Mouse (Mus musculus) neural tube, embryonic 15.5 days (tissue): ENCODE measurements at regions not wholly inside any gene's neighbourhood (a gene's known extent, or its start where the extent isn't known, plus 50 kb on each side); places are given as distances from the start of the nearest gene placed in this dataset.

Experiments used
- ATAC-seq: fragments of 200-750 bp; cut with Nextera tagmentation; 2 replicates; pipeline ENCODE4 v1.8.0; 2017; ENCODE audit warnings: mild to moderate bottlenecking, moderate TSS enrichment, moderate library complexity; ENCODE audit not compliant: low FRiP score
- H3K27ac ChIP-seq: fragments of 300-500 bp; sonication (generic); replicated peaks from 2 replicates; pipeline ENCODE4 v1.5.1; 2015; ENCODE audit warnings: mild to moderate bottlenecking, inconsistent platforms
- H3K27me3 ChIP-seq: fragments of 300-500 bp; sonication (generic); replicated peaks from 2 replicates; pipeline ENCODE4 v1.6.1; 2015; ENCODE audit warnings: inconsistent platforms
- H3K36me3 ChIP-seq: fragments of 300-500 bp; sonication (generic); 2 replicates; pipeline ENCODE4 v1.6.1; 2015; ENCODE audit warnings: inconsistent platforms
- H3K4me1 ChIP-seq: fragments of 300-500 bp; sonication (generic); 2 replicates; pipeline ENCODE4 v1.6.1; 2015; ENCODE audit warnings: inconsistent platforms
- H3K4me2 ChIP-seq: fragments of 300-500 bp; sonication (generic); 2 replicates; pipeline ENCODE4 v1.6.1; 2015; ENCODE audit warnings: inconsistent platforms, mild to moderate bottlenecking, moderate library complexity
- H3K4me3 ChIP-seq: fragments of 300-500 bp; sonication (generic); replicated peaks from 2 replicates; pipeline ENCODE4 v1.5.1; 2015; ENCODE audit warnings: mild to moderate bottlenecking, inconsistent platforms
- H3K9ac ChIP-seq: fragments of 300-500 bp; sonication (generic); replicated peaks from 2 replicates; pipeline ENCODE4 v1.6.1; 2015; ENCODE audit warnings: mild to moderate bottlenecking, inconsistent platforms
- H3K9me3 ChIP-seq: fragments of 300-500 bp; sonication (generic); replicated peaks from 2 replicates; pipeline ENCODE4 v1.6.1; 2016; ENCODE audit warnings: inconsistent platforms
- WGBS: fragments of 180-500 bp; shearing (Covaris S2); methylation state at CpG from one replicate; pipeline ENCODE4 v1.1.7; 2015; ENCODE audit warnings: mixed read lengths; 5-methylcytosine and 5-hydroxymethylcytosine counted together

DNA sequence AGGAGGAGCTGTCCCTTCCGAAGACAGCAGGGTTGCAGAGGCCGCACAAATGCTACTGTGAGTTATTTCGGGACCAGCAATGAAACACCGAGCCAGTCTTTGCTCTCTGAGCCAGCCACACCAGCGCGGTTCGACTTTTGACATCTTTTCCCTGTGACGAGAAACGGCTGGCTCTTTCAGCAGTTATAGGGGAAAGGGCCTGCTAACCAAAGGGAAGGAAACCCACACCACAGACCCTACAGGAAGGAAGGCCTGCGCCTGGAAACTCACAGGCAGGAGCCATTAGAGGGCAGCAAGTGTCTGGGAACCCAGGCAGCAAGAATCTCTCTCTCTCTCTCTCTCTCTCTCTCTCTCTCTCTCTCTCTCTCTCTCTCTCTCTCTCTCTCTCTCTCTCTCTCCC, 137.6 kb downstream of the Ly86 start:
- Histone ChIP-seq H3K36me3 (no peaks in the 10 kb centered on the region), H3K9me3 (no peaks in the 10 kb centered on the region), H3K27me3 (no peaks in the 10 kb centered on the region), H3K4me2 (peak overlapping the region; percentile 50; the same call in 1 of the 2 replicates), H3K4me1 (peaks cover 22% of the 10 kb centered on the region), H3K27ac (0 out of 2 replicates have a peak overlapping the region, but pooled peaks have one; percentile 18), H3K4me3 (no peak overlapping the region), H3K9ac (no peak overlapping the region)
- peak; percentile 72 for ATAC-seq
- 17% methylated on average over 10 of the region's 10 CpGs for WGBS

DNA sequence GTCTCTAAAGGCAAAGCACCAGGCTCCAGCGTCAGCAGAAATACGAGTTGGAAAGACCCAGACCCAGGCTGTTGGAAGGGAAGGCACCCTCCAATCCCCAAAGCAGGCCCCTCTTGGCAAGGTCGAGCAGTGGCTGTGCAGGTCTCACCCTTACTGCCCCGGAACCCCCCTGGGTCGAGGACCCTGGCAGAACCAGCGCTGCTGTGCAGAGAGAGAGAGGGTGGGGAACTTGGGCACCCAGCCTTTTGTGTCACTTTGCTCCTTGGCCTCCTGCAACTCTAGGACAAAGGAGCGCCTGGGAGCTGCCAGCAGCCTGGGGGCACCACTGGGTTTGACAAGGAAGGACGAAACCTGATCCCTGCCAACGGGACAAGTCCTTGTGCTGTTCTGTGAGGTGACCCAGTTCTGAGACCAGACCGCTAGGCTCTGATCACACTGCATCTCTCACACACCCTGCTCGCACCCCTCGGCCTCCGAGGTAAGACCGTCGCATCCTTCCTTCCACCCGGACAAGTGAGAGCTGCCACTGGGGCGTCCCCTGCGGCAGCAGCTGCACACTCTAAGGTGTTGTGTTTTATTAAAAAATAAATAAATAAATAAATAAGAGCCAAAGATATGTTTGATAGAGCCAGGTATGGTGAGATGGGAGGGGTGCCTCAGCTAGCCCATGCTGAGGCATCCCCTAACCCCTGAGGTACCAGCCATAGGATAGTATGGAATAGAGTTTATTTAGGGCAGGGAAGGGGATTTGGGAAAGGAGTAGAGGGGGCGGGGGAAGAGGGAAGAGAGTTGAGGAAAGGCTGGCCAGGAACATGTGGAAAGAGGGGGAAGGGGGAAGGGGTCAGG, 138.2 kb downstream of the Ly86 start:
- no peaks in the 10 kb centered on the region for H3K27me3 ChIP-seq
- no peaks in the 10 kb centered on the region for H3K36me3 ChIP-seq
- peak overlapping the region; percentile 72; the same call in 1 of the 2 replicates for H3K27ac ChIP-seq
- peak overlapping the region; percentile 50 for H3K4me2 ChIP-seq
- H3K9ac ChIP-seq = no peak overlapping the region
- H3K4me3 ChIP-seq = no peak overlapping the region
- no peaks in the 10 kb centered on the region for H3K9me3 ChIP-seq
- peak; percentile 67 for ATAC-seq
- 21% methylated on average over 19 of the region's 19 CpGs for WGBS
- peaks cover 16% of the 10 kb centered on the region for H3K4me1 ChIP-seq

DNA sequence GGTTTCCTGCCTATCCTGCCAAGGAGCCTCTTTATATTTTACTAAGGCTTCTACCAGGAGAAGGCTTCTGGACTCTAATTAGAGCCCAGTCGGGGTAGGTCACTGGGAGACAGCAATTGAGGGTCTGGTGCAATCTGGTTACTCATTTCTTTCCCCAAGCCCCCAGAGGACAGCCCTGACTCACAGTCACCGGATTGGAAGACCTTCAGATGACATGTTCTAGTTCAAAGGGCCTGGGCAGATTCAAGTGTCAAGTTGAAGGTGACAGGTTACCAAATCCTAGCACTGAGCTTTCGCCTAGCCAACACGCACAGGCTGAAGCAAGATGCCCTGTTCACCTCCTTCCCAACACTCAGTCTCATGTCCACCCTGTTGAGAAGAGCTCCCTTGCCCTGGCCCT, 139.6 kb downstream of the Ly86 start:
- H3K27me3 ChIP-seq = no peaks in the 10 kb centered on the region
- H3K4me2 ChIP-seq = no peak overlapping the region
- H3K27ac ChIP-seq = no peak overlapping the region
- H3K9ac ChIP-seq = no peak overlapping the region
- 84% methylated on average over 4 of the region's 4 CpGs for WGBS
- H3K36me3 ChIP-seq = no peaks in the 10 kb centered on the region
- no peak for ATAC-seq
- no peak overlapping the region for H3K4me3 ChIP-seq
- peaks cover 12% of the 10 kb centered on the region for H3K4me1 ChIP-seq
- H3K9me3 ChIP-seq = no peaks in the 10 kb centered on the region

DNA sequence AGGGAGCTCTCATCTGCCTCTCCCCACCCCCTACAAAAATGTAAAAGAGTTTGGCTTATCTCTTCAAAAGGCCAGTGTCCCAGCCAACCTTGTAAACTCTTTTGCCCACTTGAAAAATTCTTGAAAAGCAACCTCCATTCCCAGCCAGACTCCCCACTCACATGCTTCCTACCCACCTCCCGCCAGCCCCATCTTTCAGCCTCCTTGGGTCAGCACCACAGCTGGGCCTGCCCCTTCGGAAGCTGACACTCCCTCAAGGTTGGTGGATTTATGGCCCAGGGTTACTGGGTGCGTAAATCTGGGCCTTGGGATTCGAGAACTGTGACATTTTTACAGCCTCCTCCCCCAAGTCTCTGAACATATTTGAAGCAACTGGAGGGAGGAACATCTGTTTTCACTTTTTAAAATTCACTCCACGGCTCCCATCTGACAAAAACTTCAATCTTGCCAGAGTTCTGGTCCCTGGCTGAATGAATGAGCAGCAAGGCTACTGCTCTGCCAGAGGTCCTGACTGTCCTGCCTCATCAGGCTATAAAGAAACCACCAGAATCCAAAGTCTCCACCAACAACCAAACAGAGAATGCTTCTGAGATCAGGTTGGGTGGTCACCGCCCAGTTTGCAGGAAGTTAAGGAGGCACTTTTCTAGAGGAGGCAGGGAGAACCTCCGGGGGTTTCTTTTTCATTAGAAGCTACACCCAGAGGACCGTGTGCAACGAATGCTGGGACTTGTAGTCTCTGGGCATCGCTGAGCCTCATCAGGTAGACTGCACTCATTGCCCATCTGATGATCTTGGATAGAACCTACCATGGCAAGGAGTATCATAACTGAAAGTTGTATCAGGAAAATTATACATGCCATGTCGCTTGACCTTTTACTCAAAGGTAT, 147.3 kb downstream of the Ly86 start:
- no peaks in the 10 kb centered on the region for H3K36me3 ChIP-seq
- no peak overlapping the region for H3K4me3 ChIP-seq
- whole genome bisulfite sequencing = 48% methylated on average over 11 of the region's 11 CpGs
- no peak overlapping the region for H3K27ac ChIP-seq
- peaks cover 10% of the 10 kb centered on the region; the same call in 1 of the 2 replicates for H3K4me1 ChIP-seq
- no peak overlapping the region for H3K4me2 ChIP-seq
- no peak; the same call in 1 of the 2 replicates for ATAC-seq
- H3K9me3 ChIP-seq = no peaks in the 10 kb centered on the region
- no peaks in the 10 kb centered on the region for H3K27me3 ChIP-seq
- no peak overlapping the region for H3K9ac ChIP-seq

DNA sequence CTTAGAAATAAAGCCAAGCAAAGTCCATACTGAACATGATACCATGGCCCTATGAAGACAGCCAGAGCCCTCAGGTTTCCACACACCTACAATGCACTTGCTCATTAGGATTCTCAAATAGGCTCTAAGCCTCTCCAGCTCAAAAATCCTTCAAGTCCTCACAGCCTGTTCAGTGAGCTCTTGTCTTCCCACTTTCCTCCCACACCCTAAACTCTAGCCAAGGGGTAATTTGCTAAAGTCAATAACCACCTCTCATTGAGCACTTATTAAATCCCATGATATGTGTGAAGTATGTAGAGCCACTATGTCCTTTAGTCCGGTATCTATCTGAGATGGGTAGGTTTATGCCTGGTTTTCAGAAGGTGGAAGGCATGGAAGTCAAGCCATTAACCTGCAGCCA, 148.3 kb downstream of the Ly86 start:
- Histone ChIP-seq H3K9me3 (no peaks in the 10 kb centered on the region), H3K27me3 (no peaks in the 10 kb centered on the region), H3K36me3 (no peaks in the 10 kb centered on the region), H3K4me2 (no peak overlapping the region), H3K9ac (no peak overlapping the region), H3K4me1 (peaks cover 10% of the 10 kb centered on the region; the same call in 1 of the 2 replicates), H3K4me3 (no peak overlapping the region), H3K27ac (no peak overlapping the region)
- no peak for ATAC-seq
- 91% methylated on average over 1 of the region's 1 CpGs for WGBS

DNA sequence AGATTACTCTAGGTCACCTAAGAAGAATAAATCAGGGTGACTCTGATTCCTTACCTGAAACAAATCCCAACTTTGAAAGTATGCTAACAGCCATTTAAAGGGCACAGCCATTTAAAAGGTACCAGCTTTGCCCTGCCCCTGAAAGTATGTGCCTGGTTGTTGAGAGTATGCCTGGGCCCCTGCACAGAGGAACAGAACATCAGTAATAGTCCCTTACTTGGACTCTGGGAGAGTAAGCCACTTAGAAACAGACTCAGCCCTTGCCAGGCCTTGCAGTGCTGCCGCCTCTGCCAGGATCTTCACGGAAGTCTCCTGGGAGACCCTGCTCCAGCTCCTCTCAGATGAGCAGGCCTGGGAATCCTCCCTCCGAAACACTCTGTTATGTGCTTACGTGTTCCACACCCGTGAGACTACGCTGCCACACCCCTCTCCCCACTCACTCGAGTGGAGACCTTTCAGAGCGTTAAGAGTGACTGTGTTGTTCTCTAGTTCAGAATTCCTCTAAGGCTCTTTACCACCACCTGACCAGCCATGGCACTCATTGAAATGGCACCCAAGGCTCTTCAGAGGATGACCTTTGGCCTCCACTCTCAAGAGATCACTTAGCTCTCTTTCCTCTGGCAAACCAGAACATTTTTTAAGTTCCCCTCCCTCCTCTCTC, 150.4 kb downstream of the Ly86 start:
- Histone ChIP-seq H3K4me3 (no peak overlapping the region), H3K9me3 (no peaks in the 10 kb centered on the region), H3K4me2 (no peak overlapping the region), H3K4me1 (peaks cover 10% of the 10 kb centered on the region; the same call in 1 of the 2 replicates), H3K36me3 (no peaks in the 10 kb centered on the region), H3K27ac (no peak overlapping the region), H3K27me3 (no peaks in the 10 kb centered on the region), H3K9ac (no peak overlapping the region)
- ATAC-seq = no peak
- 85% methylated on average over 8 of the region's 8 CpGs for WGBS

DNA sequence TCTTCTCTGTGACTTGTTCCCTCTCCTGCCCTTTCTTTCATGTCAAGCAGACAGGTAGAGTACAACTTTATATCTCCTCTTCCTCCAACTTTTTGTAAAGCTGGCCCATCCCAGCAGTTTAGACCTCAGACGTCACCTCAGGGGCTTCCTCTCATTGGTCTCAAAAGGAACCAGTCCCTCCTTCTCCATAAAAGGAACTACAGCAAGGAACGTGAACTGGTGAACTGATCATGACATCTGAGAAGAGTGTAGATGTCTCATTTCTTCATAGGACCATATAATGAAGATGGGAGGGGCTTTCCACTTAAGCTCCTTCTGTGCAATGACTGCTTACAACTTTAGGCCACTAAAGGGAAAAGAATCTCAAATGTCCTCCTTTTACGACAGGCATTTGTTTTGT, 153.0 kb downstream of the Ly86 start:
- WGBS = 38% methylated on average over 3 of the region's 3 CpGs
- Histone ChIP-seq H3K4me2 (no peak overlapping the region), H3K36me3 (no peaks in the 10 kb centered on the region), H3K9me3 (no peaks in the 10 kb centered on the region), H3K4me1 (no peaks in the 10 kb centered on the region), H3K27me3 (no peaks in the 10 kb centered on the region), H3K4me3 (no peak overlapping the region), H3K9ac (no peak overlapping the region), H3K27ac (no peak overlapping the region)
- ATAC-seq = no peak

DNA sequence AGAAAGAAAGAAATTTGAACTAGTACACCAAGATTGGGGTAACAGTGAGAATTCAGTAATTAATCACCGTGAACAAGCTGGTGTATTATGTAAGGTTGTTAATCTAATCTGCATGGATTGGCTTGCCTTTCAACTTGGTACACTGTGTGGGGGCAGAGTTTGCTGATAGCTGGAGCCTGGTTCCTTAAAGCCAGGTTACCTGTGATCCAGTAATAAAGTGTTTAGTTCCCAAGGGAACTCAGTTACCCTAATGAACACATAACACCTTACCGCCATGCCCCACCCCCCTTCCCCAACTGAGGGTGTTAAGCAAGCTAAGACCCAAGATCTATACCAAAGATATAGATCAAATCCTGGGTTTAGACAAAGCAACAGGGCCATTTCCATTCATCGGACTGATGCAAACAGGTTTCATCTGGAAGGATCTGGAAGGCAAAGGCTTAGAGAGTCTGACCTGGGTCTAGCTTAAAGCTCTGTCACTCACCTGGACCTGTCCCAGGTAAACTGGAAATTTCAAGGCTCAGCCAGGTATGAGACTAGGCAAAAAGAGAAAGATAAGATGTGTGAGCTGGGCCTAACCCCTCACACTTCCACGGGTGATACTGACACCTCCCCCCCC, 155.8 kb downstream of the Ly86 start:
- H3K4me1 ChIP-seq = peaks cover 3% of the 10 kb centered on the region
- no peak overlapping the region for H3K9ac ChIP-seq
- H3K4me2 ChIP-seq = no peak overlapping the region
- no peaks in the 10 kb centered on the region for H3K36me3 ChIP-seq
- no peaks in the 10 kb centered on the region for H3K9me3 ChIP-seq
- H3K4me3 ChIP-seq = no peak overlapping the region
- H3K27ac ChIP-seq = no peak overlapping the region
- no peaks in the 10 kb centered on the region for H3K27me3 ChIP-seq
- 81% methylated on average over 4 of the region's 4 CpGs for WGBS
- no peak for ATAC-seq

DNA sequence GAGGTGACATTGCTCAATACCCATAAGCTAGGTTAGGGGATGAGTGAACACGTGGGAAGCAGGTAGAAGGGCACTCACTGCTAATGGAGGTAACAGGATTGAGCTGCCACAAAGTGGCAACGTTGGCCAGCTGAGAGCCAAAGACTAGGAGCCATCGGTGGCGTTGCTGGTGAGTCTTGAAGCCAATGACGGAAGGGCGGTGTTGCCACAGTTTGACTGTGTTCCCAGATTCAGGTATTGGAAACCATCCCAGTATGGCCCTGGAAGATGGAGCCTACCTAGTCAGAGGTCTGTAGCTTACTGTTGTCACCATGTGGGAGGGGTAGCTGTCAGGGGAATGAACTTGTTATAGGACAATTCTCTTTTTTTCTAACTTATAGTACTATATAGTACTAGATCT, 158.4 kb downstream of the Ly86 start:
- no peaks in the 10 kb centered on the region for H3K36me3 ChIP-seq
- peaks cover 10% of the 10 kb centered on the region for H3K4me1 ChIP-seq
- ATAC-seq = no peak
- H3K4me3 ChIP-seq = no peak overlapping the region
- no peak overlapping the region for H3K9ac ChIP-seq
- H3K27ac ChIP-seq = no peak overlapping the region
- no peaks in the 10 kb centered on the region for H3K9me3 ChIP-seq
- 88% methylated on average over 6 of the region's 6 CpGs for WGBS
- H3K27me3 ChIP-seq = no peaks in the 10 kb centered on the region
- no peak overlapping the region for H3K4me2 ChIP-seq

DNA sequence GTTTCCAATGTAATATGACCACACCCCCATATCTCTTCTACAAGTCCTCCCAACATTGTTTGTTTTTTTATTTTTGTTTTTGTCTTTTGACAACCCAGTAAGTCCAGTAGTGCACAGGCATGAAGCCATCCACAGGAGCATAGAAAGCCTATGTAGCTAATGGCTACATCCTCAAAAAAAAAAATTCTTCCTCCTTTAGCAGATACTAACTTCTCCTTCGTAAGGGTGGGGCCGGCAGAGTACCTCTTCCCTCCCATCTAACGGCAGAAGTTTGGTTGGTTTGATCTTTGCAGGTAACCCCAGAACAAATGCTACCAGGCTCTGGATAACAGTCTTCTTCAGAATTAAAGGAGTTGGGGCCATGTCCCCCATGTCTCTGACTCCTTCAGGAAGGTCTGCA, 158.9 kb downstream of the Ly86 start:
- H3K4me1 ChIP-seq = peaks cover 10% of the 10 kb centered on the region
- no peak overlapping the region for H3K27ac ChIP-seq
- no peak overlapping the region for H3K9ac ChIP-seq
- no peaks in the 10 kb centered on the region for H3K9me3 ChIP-seq
- WGBS = 94% methylated on average over 3 of the region's 3 CpGs
- no peak overlapping the region for H3K4me2 ChIP-seq
- H3K4me3 ChIP-seq = no peak overlapping the region
- H3K36me3 ChIP-seq = no peaks in the 10 kb centered on the region
- no peaks in the 10 kb centered on the region for H3K27me3 ChIP-seq
- ATAC-seq = no peak

DNA sequence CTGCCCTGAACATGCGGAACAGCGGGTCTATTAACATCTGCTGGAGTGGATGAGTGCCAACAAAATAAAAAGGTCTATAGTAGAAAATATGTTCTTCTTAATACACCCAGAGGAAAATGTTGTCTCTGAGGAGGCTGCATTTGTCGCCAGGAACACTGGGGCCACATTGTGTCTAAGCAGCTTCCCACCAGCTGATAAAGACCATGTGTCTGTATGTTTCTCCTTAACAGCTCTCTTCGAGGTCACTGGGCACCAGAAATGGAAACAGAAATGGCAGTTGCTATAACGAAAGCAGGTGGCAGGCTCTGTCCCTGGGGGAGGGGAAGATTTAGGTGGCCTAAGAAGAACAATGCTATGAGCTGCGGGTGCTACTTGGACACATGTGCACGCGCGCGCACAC, 159.4 kb downstream of the Ly86 start:
- WGBS = 68% methylated on average over 10 of the region's 10 CpGs
- H3K4me3 ChIP-seq = no peak overlapping the region
- peaks cover 12% of the 10 kb centered on the region for H3K4me1 ChIP-seq
- H3K9me3 ChIP-seq = no peaks in the 10 kb centered on the region
- H3K27ac ChIP-seq = no peak overlapping the region
- no peaks in the 10 kb centered on the region for H3K36me3 ChIP-seq
- no peak overlapping the region for H3K9ac ChIP-seq
- H3K27me3 ChIP-seq = no peaks in the 10 kb centered on the region
- no peak for ATAC-seq
- H3K4me2 ChIP-seq = no peak overlapping the region
